In genomic region chr15:31224135-31224761, GRCm38 (mm10) we compare ENCODE assay signal across 7 mouse cellular contexts. TPM values are rescaled to one million over a fixed set of nuclear protein-coding genes. Genes with fewer than 3 reads are reported as not detected.
A peak's percentile ranks its signal among the peaks of the same experiment; 100 is the strongest.
DNase-seq lines count a peak whose midpoint lies in the region; ATAC-seq and TF ChIP-seq lines count a peak whose summit lies in the region.

Gene Dap (plus strand): TSS chr15:31224314.

- H3K4me1 ChIP-seq in embryonic facial prominence, embryonic 13.5 days: peaks cover 18% of the 10 kb centered on the region
- no peaks in the 10 kb centered on the region for H3K4me1 ChIP-seq in kidney, adult 2 months (ENCODE audit: control insufficient read depth, insufficient read depth, low read length)
- 0 out of 2 replicates have a peak, but pooled peaks cover 12% of the 10 kb centered on the region for H3K4me1 ChIP-seq in limb, embryonic 12.5 days (replicated peaks)
- H3K4me1 ChIP-seq in midbrain, embryonic 15.5 days: peaks cover 18% of the 10 kb centered on the region
- peaks cover 10% of the 10 kb centered on the region for H3K4me1 ChIP-seq in spleen, adult 2 months (ENCODE audit: control insufficient read depth, insufficient read depth, insufficient read length)

- H3K9me3 ChIP-seq in embryonic facial prominence, embryonic 13.5 days: no peaks in the 10 kb centered on the region
- no peaks in the 10 kb centered on the region for H3K9me3 ChIP-seq in limb, embryonic 12.5 days
- H3K9me3 ChIP-seq in midbrain, embryonic 15.5 days: no peaks in the 10 kb centered on the region

- no peak for TF ChIP-seq CTCF in kidney, adult 2 months (conservative IDR thresholded peaks at IDR 0.05; ENCODE audit: insufficient read depth, insufficient read length, low read depth, low read length)
- no peak for TF ChIP-seq CTCF in spleen, adult 2 months (IDR thresholded peaks at IDR 0.05; ENCODE audit: extremely low read depth, insufficient read depth, insufficient read length, insufficient replicate concordance)

- WGBS in embryonic facial prominence, embryonic 13.5 days: under 1% methylated on average over 67 of the region's 67 CpGs
- WGBS in kidney, adult 2 months: under 1% methylated on average over 67 of the region's 67 CpGs
- under 1% methylated on average over 67 of the region's 67 CpGs for WGBS in limb, embryonic 12.5 days
- WGBS in midbrain, embryonic 15.5 days: under 1% methylated on average over 66 of the region's 67 CpGs
- WGBS in spleen, adult 2 months: under 1% methylated on average over 67 of the region's 67 CpGs

- no peaks in the 10 kb centered on the region for H3K36me3 ChIP-seq in embryonic facial prominence, embryonic 13.5 days
- H3K36me3 ChIP-seq in kidney, adult 2 months (ENCODE audit: control insufficient read depth, insufficient read depth, low read length): no peaks in the 10 kb centered on the region
- no peaks in the 10 kb centered on the region for H3K36me3 ChIP-seq in limb, embryonic 12.5 days
- H3K36me3 ChIP-seq in midbrain, embryonic 15.5 days (replicated peaks): no peaks in the 10 kb centered on the region
- H3K36me3 ChIP-seq in spleen, adult 2 months (ENCODE audit: control insufficient read depth, insufficient read depth, low read length): no peaks in the 10 kb centered on the region

- peak within 1 kb of the TSS; percentile 93 for H3K9ac ChIP-seq in embryonic facial prominence, embryonic 13.5 days
- peak within 1 kb of the TSS; percentile 90 for H3K9ac ChIP-seq in limb, embryonic 12.5 days (replicated peaks)
- H3K9ac ChIP-seq in midbrain, embryonic 15.5 days: peak within 1 kb of the TSS; percentile 80

- peak within 1 kb of the TSS; percentile 70 for H3K4me2 ChIP-seq in embryonic facial prominence, embryonic 13.5 days
- H3K4me2 ChIP-seq in limb, embryonic 12.5 days: peak within 1 kb of the TSS; percentile 64
- H3K4me2 ChIP-seq in midbrain, embryonic 15.5 days: peak within 1 kb of the TSS; percentile 61

- ATAC-seq in embryonic facial prominence, embryonic 13.5 days (ENCODE audit: insufficient number of reproducible peaks, insufficient read depth, low FRiP score, low TSS enrichment, low read depth): peak; percentile 97
- ATAC-seq in limb, embryonic 12.5 days (ENCODE audit: insufficient number of reproducible peaks, insufficient read depth, low FRiP score, low TSS enrichment, low read depth): peak; percentile 98
- ATAC-seq in midbrain, embryonic 15.5 days (replicated peaks): peak; percentile 100

- TF ChIP-seq POLR2A in kidney, adult 2 months (IDR thresholded peaks at IDR 0.05; ENCODE audit: low read depth, low read length): no peak
- TF ChIP-seq POLR2A in spleen, adult 2 months (IDR thresholded peaks at IDR 0.05; ENCODE audit: low read depth, low read length): no peak

- DNase-seq in adrenal gland, postnatal 36 days: peak; percentile 99 to 100
- peak; percentile 98 to 99 for DNase-seq in heart, adult 18-20 months
- DNase-seq in kidney, adult 2 months: peak; percentile 98
- DNase-seq in spleen, adult 2 months (ENCODE audit: low read depth in 1 of 2, low spot score in 2 of 2): peak; percentile 81 to 95

- peak within 1 kb of the TSS; percentile 84 for H3K27ac ChIP-seq in embryonic facial prominence, embryonic 13.5 days
- peak within 1 kb of the TSS; percentile 17 for H3K27ac ChIP-seq in kidney, adult 2 months (ENCODE audit: insufficient read depth, low read depth, low read length)
- H3K27ac ChIP-seq in limb, embryonic 12.5 days: peak within 1 kb of the TSS; percentile 68
- H3K27ac ChIP-seq in midbrain, embryonic 15.5 days: peak within 1 kb of the TSS; percentile 78
- H3K27ac ChIP-seq in spleen, adult 2 months (ENCODE audit: insufficient read depth, low read length): peak within 1 kb of the TSS; percentile 83

- no peaks in the 10 kb centered on the region for H3K27me3 ChIP-seq in embryonic facial prominence, embryonic 13.5 days
- no peaks in the 10 kb centered on the region for H3K27me3 ChIP-seq in kidney, adult 2 months (replicated peaks; ENCODE audit: control insufficient read depth, insufficient read depth, low read length)
- H3K27me3 ChIP-seq in limb, embryonic 12.5 days: no peaks in the 10 kb centered on the region
- H3K27me3 ChIP-seq in midbrain, embryonic 15.5 days (replicated peaks): no peaks in the 10 kb centered on the region
- H3K27me3 ChIP-seq in spleen, adult 2 months (ENCODE audit: control insufficient read depth, insufficient read depth, low read length): no peaks in the 10 kb centered on the region

- H3K4me3 ChIP-seq in embryonic facial prominence, embryonic 13.5 days: peak within 1 kb of the TSS; percentile 79
- peak within 1 kb of the TSS; percentile 71 for H3K4me3 ChIP-seq in kidney, adult 2 months (ENCODE audit: insufficient read depth, low read depth, low read length)
- H3K4me3 ChIP-seq in limb, embryonic 12.5 days (replicated peaks): peak within 1 kb of the TSS; percentile 80
- H3K4me3 ChIP-seq in midbrain, embryonic 15.5 days: peak within 1 kb of the TSS; percentile 66
- peak within 1 kb of the TSS; percentile 90 for H3K4me3 ChIP-seq in spleen, adult 2 months (ENCODE audit: extremely low read depth, insufficient read depth, insufficient read length)

RNA-seq across cellular contexts. Expression of gene Dap, which starts in this region (rescaled TPM):
- total RNA-seq in adrenal gland, postnatal 36 days (2021): 10 to 100 TPM; 83.5 to 88.7 TPM
- polyA plus RNA-seq in embryonic facial prominence, embryonic 13.5 days (2015; fragmentation: Nextera tagmentation; extraction: Ambion mirVana): 94.8 and 95.7 TPM in 2 replicates
- 10 to 100 TPM; 18.4 to 23.9 TPM for total RNA-seq in heart, adult 18-20 months (2021)
- polyA plus RNA-seq in kidney, adult 2 months (2012; rRNA removed): 72.8 and 96.9 TPM in 2 replicates
- polyA plus RNA-seq in limb, embryonic 12.5 days (2016; fragmentation: Nextera tagmentation; extraction: Ambion mirVana): 66.3 and 68.8 TPM in 2 replicates
- 22.8 and 24.8 TPM in 2 replicates for polyA plus RNA-seq in midbrain, embryonic 15.5 days (2015; fragmentation: Nextera tagmentation; extraction: Ambion mirVana)
- 34.2 and 36.6 TPM in 2 replicates for polyA plus RNA-seq in spleen, adult 2 months (2012; rRNA removed)

Comparison
In these comparisons a context has a peak if more than half of its experiments do, and no peak if none do; other contexts are left out.
1. Peak in every context shown above with its lines: DNase-seq, ATAC-seq, H3K4me3 ChIP-seq and H3K27ac ChIP-seq.
2. H3K27ac ChIP-seq: peak in every context shown above with its lines; median percentile 84 in embryonic facial prominence, embryonic 13.5 days; 83 in spleen, adult 2 months; 78 in midbrain, embryonic 15.5 days; 68 in limb, embryonic 12.5 days; 17 in kidney, adult 2 months.